Mouse (Mus musculus) skeletal muscle tissue, adult 2 months (tissue): ENCODE results near the gene Caly.

Source experiments
- DNase-seq: peaks from one replicate; pipeline ENCODE4 v3.0.0-alpha.2; 2012; ENCODE audit warnings: low read depth, low spot score

Caly gene

GRCm38 (mm10) chr7:140082242-140082678, at the start of gene Caly:
Gene Caly (minus strand): TSS chr7:140082548.
- DNase-seq: no peak

- no peak for DNase-seq
These were observed 45.6 kb upstream of the Caly start for GRCm38 (mm10) chr7:140127911-140128310.

GRCm38 (mm10) chr7:140126934-140127333, 44.6 kb upstream of the Caly start:
- DNase-seq: no peak

GRCm38 (mm10) chr7:140126022-140126350, 43.6 kb upstream of the Caly start:
- DNase-seq: no peak

GRCm38 (mm10) chr7:140125278-140126021, 43.1 kb upstream of the Caly start:
- peak; percentile 87 for DNase-seq

GRCm38 (mm10) chr7:140124382-140124781, 42.0 kb upstream of the Caly start:
- DNase-seq: no peak

- no peak for DNase-seq
These were observed 40.4 kb upstream of the Caly start for GRCm38 (mm10) chr7:140122765-140123164.

- DNase-seq: no peak
These were observed 39.1 kb upstream of the Caly start for GRCm38 (mm10) chr7:140121338-140121910.

- DNase-seq: no peak
These were observed 38.1 kb upstream of the Caly start for GRCm38 (mm10) chr7:140120484-140120883.

- DNase-seq: peak; percentile 91
These were observed 34.1 kb upstream of the Caly start, which contains the start of gene Echs1 for GRCm38 (mm10) chr7:140116329-140117054. Gene Echs1 (minus strand): TSS chr7:140116476.

GRCm38 (mm10) chr7:140115583-140116328, 33.4 kb upstream of the Caly start, which contains the start of gene Paox:
Gene Paox (plus strand): TSS chr7:140115799.
- DNase-seq: peak; percentile 84

- DNase-seq: no peak
These were observed 29.6 kb upstream of the Caly start for GRCm38 (mm10) chr7:140111943-140112342.

- no peak for DNase-seq
These were observed 21.7 kb upstream of the Caly start for GRCm38 (mm10) chr7:140104009-140104408.

GRCm38 (mm10) chr7:140101993-140102860, 19.9 kb upstream of the Caly start, which contains the start of gene Fuom:
Gene Fuom (minus strand): TSS chr7:140102441.
- DNase-seq: peak; percentile 75

- DNase-seq: no peak
These were observed 19.1 kb upstream of the Caly start for GRCm38 (mm10) chr7:140101498-140101897.

- no peak for DNase-seq
These were observed 16.1 kb upstream of the Caly start for GRCm38 (mm10) chr7:140098466-140098865.

GRCm38 (mm10) chr7:140096055-140096454, 13.7 kb upstream of the Caly start:
- DNase-seq: no peak

GRCm38 (mm10) chr7:140095556-140095955, 13.2 kb upstream of the Caly start:
- DNase-seq: no peak

GRCm38 (mm10) chr7:140094954-140095353, 12.6 kb upstream of the Caly start:
- DNase-seq: no peak

GRCm38 (mm10) chr7:140092924-140093528, 10.7 kb upstream of the Caly start, which contains the start of gene Prap1:
Gene Prap1 (plus strand): TSS chr7:140093395.
- DNase-seq: no peak
